Mouse (Mus musculus) hindbrain, embryonic 11.5 days (tissue): ENCODE data around the gene Apex2. TPM values are rescaled to one million over a fixed set of nuclear protein-coding genes. Genes with fewer than 3 reads are reported as not detected.
A peak's percentile ranks its signal among the peaks of the same experiment; 100 is the strongest.
"Not testable (repeated sequence)": the region's sequence is repeated elsewhere in the genome, so short reads cannot be mapped to it uniquely, and the experiment has no call there.

ENCODE experiments used
- ATAC-seq: fragments of 200-750 bp; cut with Nextera tagmentation; 2 replicates; pipeline ENCODE4 v1.8.0; 2017; ENCODE audit warnings: mild to moderate bottlenecking, moderate TSS enrichment, moderate library complexity; ENCODE audit not compliant: low FRiP score
- DNase-seq: peaks from one replicate; pipeline ENCODE4 v3.0.0-alpha.2; 2015; ENCODE audit warnings: low spot score
- H3K27ac ChIP-seq: fragments of 300-500 bp; sonication (generic); 2 replicates; pipeline ENCODE4 v1.5.1; 2014; ENCODE audit warnings: mild to moderate bottlenecking, low read depth, low read length
- H3K27me3 ChIP-seq: fragments of 300-500 bp; sonication (generic); 2 replicates; pipeline ENCODE4 v1.6.1; 2014; ENCODE audit warnings: mild to moderate bottlenecking, low read length, moderate library complexity, mixed read lengths; ENCODE audit not compliant: control insufficient read depth, insufficient read depth
- H3K36me3 ChIP-seq: fragments of 300-500 bp; sonication (generic); 2 replicates; pipeline ENCODE4 v1.6.1; 2014; ENCODE audit warnings: mild to moderate bottlenecking, low read length, moderate library complexity, mixed read lengths; ENCODE audit not compliant: control insufficient read depth, insufficient read depth
- H3K4me1 ChIP-seq: fragments of 300-500 bp; sonication (generic); replicated peaks from 2 replicates; pipeline ENCODE4 v1.6.1; 2014; ENCODE audit warnings: low read length, mixed read lengths; ENCODE audit not compliant: control insufficient read depth, insufficient read depth
- H3K4me2 ChIP-seq: fragments of 300-500 bp; sonication (generic); replicated peaks from 2 replicates; pipeline ENCODE4 v1.6.1; 2014; ENCODE audit warnings: mild to moderate bottlenecking, low read depth, low read length
- H3K4me3 ChIP-seq: fragments of 300-500 bp; sonication (generic); 2 replicates; pipeline ENCODE4 v1.5.1; 2014; ENCODE audit warnings: low read depth, low read length
- H3K9ac ChIP-seq: fragments of 300-500 bp; sonication (generic); 2 replicates; pipeline ENCODE4 v1.6.1; 2014; ENCODE audit warnings: low read depth, low read length
- H3K9me3 ChIP-seq: fragments of 300-500 bp; sonication (generic); 2 replicates; pipeline ENCODE4 v1.6.1; 2016; ENCODE audit warnings: low read length; ENCODE audit not compliant: control insufficient read depth
- WGBS: fragments of 180-500 bp; shearing (Covaris S2); extraction: QIAGEN DNeasy Blood & Tissue Kit; methylation state at CpG from one replicate; pipeline ENCODE4 v1.1.7; 2014; 5-methylcytosine and 5-hydroxymethylcytosine counted together
- polyA plus RNA-seq: library from polyadenylated mRNA; unstranded; fragments of >200 nt; fragmentation: Nextera tagmentation; extraction: Ambion mirVana; gene quantifications from 2 replicates; pipeline ENCODE4 v1.2.1, GENCODE M21; 2014

The Apex2 gene
- polyA plus RNA-seq, 1 experiment from 2014 or later = 26.8 TPM

DNA sequence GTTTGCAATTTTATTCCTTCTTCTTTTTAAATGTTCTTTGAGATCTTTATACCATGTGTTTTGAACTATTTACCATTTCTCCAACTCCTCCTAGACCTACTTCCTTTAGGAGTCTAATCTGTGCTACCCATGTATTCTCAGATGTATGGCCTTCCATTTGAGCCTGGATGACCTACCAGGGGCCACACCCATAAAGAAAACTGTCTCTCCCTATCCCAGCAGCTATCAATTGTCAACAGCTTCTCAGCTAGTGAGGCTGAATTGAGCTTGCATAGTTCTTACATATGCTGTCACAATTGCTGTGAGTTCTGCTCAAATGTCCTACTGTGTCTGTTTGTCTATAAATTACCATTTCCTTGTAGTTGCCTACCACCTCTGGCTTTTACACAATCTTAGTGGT, 73.7 kb downstream of the Apex2 start:
- Histone ChIP-seq H3K27me3 (no peaks in the 10 kb centered on the region), H3K9me3 (no peaks in the 10 kb centered on the region), H3K4me1 (no peaks in the 10 kb centered on the region), H3K4me2 (no peak overlapping the region), H3K4me3 (no peak overlapping the region), H3K27ac (no peak overlapping the region), H3K9ac (no peak overlapping the region), H3K36me3 (no peaks in the 10 kb centered on the region)
- DNase-seq (no peak), ATAC-seq (no peak)

- DNase-seq (no peak), ATAC-seq (no peak)
- Histone ChIP-seq H3K36me3 (no peaks in the 10 kb centered on the region), H3K4me2 (no peak overlapping the region), H3K9ac (no peak overlapping the region), H3K27ac (no peak overlapping the region), H3K4me1 (no peaks in the 10 kb centered on the region), H3K27me3 (no peaks in the 10 kb centered on the region), H3K4me3 (no peak overlapping the region), H3K9me3 (no peaks in the 10 kb centered on the region)
- WGBS = 90% methylated on average over 1 of the region's 1 CpGs
These were observed 75.5 kb downstream of the Apex2 start for GRCm38 (mm10) chrX:150514127-150514526.

- no peaks in the 10 kb centered on the region for H3K27me3 ChIP-seq
- H3K4me1 ChIP-seq = no peaks in the 10 kb centered on the region
- no peak overlapping the region for H3K4me2 ChIP-seq
- ATAC-seq (no peak), DNase-seq (peak; percentile 6)
- H3K36me3 ChIP-seq = no peaks in the 10 kb centered on the region
- no peaks in the 10 kb centered on the region for H3K9me3 ChIP-seq
- H3K27ac ChIP-seq = no peak overlapping the region
- no peak overlapping the region for H3K9ac ChIP-seq
- WGBS = 88% methylated on average over 6 of the region's 6 CpGs
- H3K4me3 ChIP-seq = no peak overlapping the region
These were observed 78.4 kb downstream of the Apex2 start for GRCm38 (mm10) chrX:150511274-150511673.

DNA sequence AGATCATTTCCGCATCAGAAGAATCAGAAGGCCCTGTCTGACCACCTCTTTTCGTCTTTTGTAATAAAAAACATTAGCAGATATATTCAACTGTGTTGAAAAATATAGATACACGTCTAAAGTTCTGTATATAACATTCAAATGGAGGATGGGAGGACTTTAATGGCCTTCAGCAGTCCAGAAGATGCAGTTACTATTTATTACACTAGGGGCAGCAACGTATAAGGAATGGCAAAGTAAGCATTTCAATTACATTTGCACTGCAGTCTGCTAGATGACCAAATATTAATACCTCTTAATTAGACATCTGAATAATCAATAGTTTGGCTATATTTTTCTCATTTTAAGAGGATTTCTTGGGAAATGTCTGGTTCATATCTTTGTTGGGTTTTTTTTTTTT, 79.0 kb downstream of the Apex2 start:
- Histone ChIP-seq H3K4me3 (no peak overlapping the region), H3K4me1 (no peaks in the 10 kb centered on the region), H3K9me3 (no peaks in the 10 kb centered on the region), H3K9ac (no peak overlapping the region), H3K36me3 (no peaks in the 10 kb centered on the region), H3K27ac (no peak overlapping the region), H3K4me2 (no peak overlapping the region), H3K27me3 (no peaks in the 10 kb centered on the region)
- peak; percentile 53 for DNase-seq
- ATAC-seq = no peak
- 58% methylated on average over 4 of the region's 4 CpGs for WGBS

- DNase-seq = no peak
- Histone ChIP-seq H3K36me3 (no peaks in the 10 kb centered on the region), H3K4me3 (no peak overlapping the region), H3K27ac (no peak overlapping the region), H3K4me1 (no peaks in the 10 kb centered on the region), H3K4me2 (no peak overlapping the region), H3K9me3 (no peaks in the 10 kb centered on the region), H3K9ac (no peak overlapping the region), H3K27me3 (no peaks in the 10 kb centered on the region)
- 89% methylated on average over 6 of the region's 6 CpGs for WGBS
- no peak for ATAC-seq
These were observed 81.0 kb downstream of the Apex2 start for GRCm38 (mm10) chrX:150508696-150509095.

GRCm38 (mm10) chrX:150487811-150488210, 101.9 kb downstream of the Apex2 start:
- H3K36me3 ChIP-seq = not testable (repeated sequence)

DNA sequence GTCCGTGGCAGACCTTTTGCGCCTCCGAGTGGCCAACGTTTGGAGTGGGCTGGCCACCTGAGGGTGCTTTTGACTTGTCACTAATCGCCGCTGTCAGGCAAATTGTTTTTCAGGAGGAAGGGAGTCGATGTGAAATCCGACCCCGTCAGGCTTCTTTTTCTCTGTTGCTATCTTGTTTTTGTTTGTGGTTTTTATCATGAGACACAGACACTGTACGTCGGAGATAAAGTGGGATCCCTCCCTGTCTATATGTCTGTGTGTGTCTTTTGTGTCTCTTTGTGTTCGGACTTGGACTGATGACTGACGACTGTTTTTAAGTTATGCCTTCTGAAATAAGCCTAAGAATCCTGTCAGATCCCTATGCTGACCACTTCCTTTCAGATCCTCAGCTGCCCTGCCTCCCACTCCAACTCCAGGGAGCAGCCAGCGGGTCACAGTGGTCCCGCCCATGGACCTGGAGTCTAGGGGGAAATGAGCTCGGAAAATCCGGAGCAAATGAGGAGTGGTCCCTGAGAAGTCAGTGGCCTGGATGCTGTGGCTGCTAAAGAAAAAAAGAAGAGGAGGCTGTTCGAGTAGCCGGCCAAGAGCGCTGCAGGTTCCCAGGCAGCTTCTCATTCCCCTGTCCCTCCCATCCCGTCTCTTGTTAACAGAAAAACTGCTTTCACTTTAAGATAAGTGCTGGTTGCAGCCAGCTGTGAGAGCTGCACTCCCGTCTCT, 103.2 kb downstream of the Apex2 start:
- 64% methylated on average over 5 of the region's 22 CpGs for WGBS
- not testable (repeated sequence) for H3K27me3 ChIP-seq, H3K4me1 ChIP-seq, H3K4me3 ChIP-seq, H3K27ac ChIP-seq, H3K36me3 ChIP-seq, DNase-seq, ATAC-seq, H3K9ac ChIP-seq, H3K9me3 ChIP-seq, H3K4me2 ChIP-seq

More at GRCm38 (mm10) chrX:150487811-150488210, 101.9 kb downstream of the Apex2 start:
- H3K27ac ChIP-seq, H3K9ac ChIP-seq, H3K9me3 ChIP-seq, H3K4me3 ChIP-seq, H3K27me3 ChIP-seq, DNase-seq, H3K4me1 ChIP-seq, H3K4me2 ChIP-seq, ATAC-seq: not testable (repeated sequence)
- 89% methylated on average over 1 of the region's 10 CpGs for WGBS

DNA sequence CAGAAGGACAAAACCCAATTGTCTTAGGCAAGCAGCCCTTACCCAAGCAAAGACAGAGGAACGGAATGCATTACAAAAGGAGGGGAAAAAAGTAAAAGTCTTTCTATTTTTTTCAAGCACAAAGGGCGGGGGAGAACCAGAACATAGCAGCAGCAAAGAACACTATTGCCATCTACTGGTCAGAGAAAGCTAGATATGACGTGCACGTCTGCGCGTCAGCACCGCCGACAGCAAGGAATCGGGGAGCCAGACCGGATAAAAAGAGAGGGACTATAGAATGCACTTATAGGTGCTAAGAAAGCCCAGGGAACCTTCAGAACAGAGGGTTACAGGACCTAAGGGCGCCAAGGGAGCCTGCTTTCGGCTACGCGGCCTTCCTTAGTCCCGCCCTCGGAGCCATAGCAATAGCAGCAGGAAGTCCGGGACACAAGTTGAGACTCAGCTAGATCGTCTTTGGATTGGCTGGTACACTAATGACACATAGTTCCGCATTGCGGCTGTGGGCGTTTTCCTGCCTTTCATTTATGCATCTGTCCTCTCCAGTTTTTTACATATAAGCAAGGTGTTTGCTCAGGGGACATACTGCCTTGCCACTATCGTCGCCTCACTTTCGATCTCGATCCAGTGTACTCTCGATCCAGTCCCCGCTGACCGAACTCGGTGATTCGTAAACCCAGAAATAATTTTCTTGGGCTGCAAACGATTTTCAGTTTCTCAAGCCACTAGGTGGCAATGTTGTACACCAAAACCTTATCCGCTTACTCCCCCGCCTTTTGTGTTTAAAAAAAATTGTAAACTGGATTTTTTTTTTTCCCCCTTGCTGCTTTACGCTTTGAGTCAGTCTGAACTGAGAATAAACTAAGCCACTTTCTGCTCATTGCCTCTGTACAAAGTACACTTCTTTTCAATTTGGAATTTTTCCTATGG, 111.6 kb downstream of the Apex2 start:
- H3K27me3 ChIP-seq = no peaks in the 10 kb centered on the region
- ATAC-seq (peak; percentile 98), DNase-seq (peak; percentile 87)
- peak overlapping the region; percentile 39 for H3K4me3 ChIP-seq
- peak overlapping the region; percentile 77 for H3K27ac ChIP-seq
- under 1% methylated on average over 34 of the region's 34 CpGs for WGBS
- peak overlapping the region; percentile 19; the same call in 1 of the 2 replicates for H3K4me2 ChIP-seq
- no peaks in the 10 kb centered on the region for H3K9me3 ChIP-seq
- H3K4me1 ChIP-seq = no peaks in the 10 kb centered on the region
- H3K9ac ChIP-seq = peak overlapping the region; percentile 50; the same call in 1 of the 2 replicates
- no peaks in the 10 kb centered on the region for H3K36me3 ChIP-seq
